Mouse (Mus musculus) kidney, adult 2 months (tissue): ENCODE measurements around the gene Shld1. TPM values are rescaled to one million over a fixed set of nuclear protein-coding genes. Genes with fewer than 3 reads are reported as not detected.
A peak's percentile ranks its signal among the peaks of the same experiment; 100 is the strongest.

Source experiments
- DNase-seq: peaks from one replicate; pipeline ENCODE4 v3.0.0; 2021
- H3K27ac ChIP-seq: fragments of 200-500 bp; 2 replicates; pipeline ENCODE4 v1.5.1; 2012; ENCODE audit warnings: low read depth, low read length, control low read depth, inconsistent platforms; ENCODE audit not compliant: insufficient read depth
- H3K27me3 ChIP-seq: fragments of 200-500 bp; replicated peaks from 2 replicates; pipeline ENCODE4 v1.6.1; 2012; ENCODE audit warnings: mild to moderate bottlenecking, moderate library complexity, low read length, inconsistent platforms; ENCODE audit not compliant: control insufficient read depth, insufficient read depth
- H3K36me3 ChIP-seq: fragments of 200-500 bp; 2 replicates; pipeline ENCODE4 v1.6.1; 2012; ENCODE audit warnings: mild to moderate bottlenecking, moderate library complexity, low read length, inconsistent platforms; ENCODE audit not compliant: control insufficient read depth, insufficient read depth
- H3K4me1 ChIP-seq: fragments of 200-500 bp; 2 replicates; pipeline ENCODE4 v1.6.1; 2011; ENCODE audit warnings: low read length; ENCODE audit not compliant: control insufficient read depth, insufficient read depth
- H3K4me3 ChIP-seq: fragments of 200-500 bp; 2 replicates; pipeline ENCODE4 v1.5.1; 2011; ENCODE audit warnings: mild to moderate bottlenecking, low read depth, low read length, control low read depth; ENCODE audit not compliant: insufficient read depth
- CTCF ChIP-seq: fragments of 200-500 bp; conservative IDR thresholded peaks from 2 replicates; pipeline ENCODE4 v1.5.1; 2011; ENCODE audit warnings: low read depth, mild to moderate bottlenecking, control low read depth, low read length, moderate library complexity, mixed read lengths; ENCODE audit not compliant: insufficient read depth, insufficient read length
- POLR2A ChIP-seq: fragments of 200-500 bp; IDR thresholded peaks from one replicate; pipeline ENCODE4 v1.6.1; 2011; ENCODE audit warnings: low read depth, low read length, control low read depth
- WGBS: fragments of 180-500 bp; shearing (Covaris S2); methylation state at CpG from one replicate; pipeline ENCODE4 v1.1.7; 2018; 5-methylcytosine and 5-hydroxymethylcytosine counted together
- polyA plus RNA-seq: library from polyadenylated mRNA; depleted of rRNA; stranded (reverse); fragments of >200 nt; gene quantifications from 2 replicates; pipeline ENCODE4 v1.2.3, GENCODE M21; 2012

Shld1 gene
- polyA plus RNA-seq, 1 experiment, result 12.9 TPM

GRCm38 (mm10) chr2:132692320-132692719 lies 5.6 kb downstream of the Shld1 start:
- no peak for DNase-seq
- TF ChIP-seq POLR2A (no peak), CTCF (no peak)
- Histone ChIP-seq H3K36me3 (0 out of 2 replicates have a peak, but pooled peaks cover 1% of the 10 kb centered on the region), H3K27me3 (no peaks in the 10 kb centered on the region), H3K4me1 (no peaks in the 10 kb centered on the region), H3K4me3 (no peak overlapping the region), H3K27ac (no peak overlapping the region)
- WGBS, result 53% methylated on average over 1 of the region's 1 CpGs

GRCm38 (mm10) chr2:132693980-132694379 lies 7.2 kb downstream of the Shld1 start:
- H3K4me3 ChIP-seq, result no peak overlapping the region
- no peaks in the 10 kb centered on the region for H3K27me3 ChIP-seq
- 0 out of 2 replicates have a peak, but pooled peaks cover 1% of the 10 kb centered on the region for H3K36me3 ChIP-seq
- H3K27ac ChIP-seq, result no peak overlapping the region
- 89% methylated on average over 3 of the region's 3 CpGs for WGBS
- DNase-seq, result no peak
- TF ChIP-seq CTCF (no peak), POLR2A (no peak)
- no peaks in the 10 kb centered on the region for H3K4me1 ChIP-seq

- DNase-seq, result no peak
- Histone ChIP-seq H3K36me3 (0 out of 2 replicates have a peak, but pooled peaks cover 1% of the 10 kb centered on the region), H3K27me3 (no peaks in the 10 kb centered on the region), H3K4me3 (no peak overlapping the region), H3K27ac (no peak overlapping the region), H3K4me1 (no peaks in the 10 kb centered on the region)
- TF ChIP-seq CTCF (no peak), POLR2A (no peak)
- WGBS, result 83% methylated on average over 9 of the region's 9 CpGs
Observed at GRCm38 (mm10) chr2:132695358-132696093, 8.8 kb downstream of the Shld1 start.

GRCm38 (mm10) chr2:132696519-132696918 lies 9.8 kb downstream of the Shld1 start:
- Histone ChIP-seq H3K27ac (no peak overlapping the region), H3K4me3 (no peak overlapping the region), H3K36me3 (0 out of 2 replicates have a peak, but pooled peaks cover 1% of the 10 kb centered on the region), H3K4me1 (no peaks in the 10 kb centered on the region), H3K27me3 (no peaks in the 10 kb centered on the region)
- 90% methylated on average over 5 of the region's 5 CpGs for WGBS
- no peak for DNase-seq
- TF ChIP-seq CTCF, result no peak
- no peak for TF ChIP-seq POLR2A

GRCm38 (mm10) chr2:132697256-132697655 lies 10.5 kb downstream of the Shld1 start:
- 0 out of 2 replicates have a peak, but pooled peaks cover 1% of the 10 kb centered on the region for H3K36me3 ChIP-seq
- DNase-seq, result no peak
- no peak overlapping the region for H3K27ac ChIP-seq
- 84% methylated on average over 5 of the region's 5 CpGs for WGBS
- H3K27me3 ChIP-seq, result no peaks in the 10 kb centered on the region
- no peaks in the 10 kb centered on the region for H3K4me1 ChIP-seq
- no peak for TF ChIP-seq CTCF
- no peak for TF ChIP-seq POLR2A
- H3K4me3 ChIP-seq, result no peak overlapping the region

- Histone ChIP-seq H3K4me3 (no peak overlapping the region), H3K4me1 (no peaks in the 10 kb centered on the region), H3K27me3 (no peaks in the 10 kb centered on the region), H3K27ac (no peak overlapping the region), H3K36me3 (0 out of 2 replicates have a peak, but pooled peaks cover 1% of the 10 kb centered on the region)
- WGBS, result 68% methylated on average over 7 of the region's 7 CpGs
- no peak for DNase-seq
- TF ChIP-seq POLR2A (no peak), CTCF (no peak)
Observed at GRCm38 (mm10) chr2:132697695-132698094, 11.0 kb downstream of the Shld1 start.

- WGBS, result 65% methylated on average over 6 of the region's 6 CpGs
- TF ChIP-seq CTCF (no peak), POLR2A (no peak)
- Histone ChIP-seq H3K27me3 (no peaks in the 10 kb centered on the region), H3K36me3 (0 out of 2 replicates have a peak, but pooled peaks cover 1% of the 10 kb centered on the region), H3K4me1 (no peaks in the 10 kb centered on the region), H3K4me3 (no peak overlapping the region), H3K27ac (no peak overlapping the region)
- peak; percentile 56 for DNase-seq
Observed at GRCm38 (mm10) chr2:132698420-132698819, 11.7 kb downstream of the Shld1 start.
